Mouse (Mus musculus) cerebellum, adult 2 months (tissue): Measurements from ENCODE around the gene Tmc1.

ENCODE experiments used
- CTCF ChIP-seq: fragments of 200-500 bp; IDR thresholded peaks from 2 replicates; pipeline ENCODE4 v1.5.1; 2011; ENCODE audit warnings: low read depth, mild to moderate bottlenecking, control low read depth, low read length, moderate library complexity, borderline replicate concordance; ENCODE audit not compliant: insufficient read depth
- POLR2A ChIP-seq: fragments of 200-500 bp; IDR thresholded peaks from 2 replicates; pipeline ENCODE4 v1.6.1; 2011; ENCODE audit warnings: low read length, control low read depth, borderline replicate concordance; ENCODE audit not compliant: insufficient read depth

DNA sequence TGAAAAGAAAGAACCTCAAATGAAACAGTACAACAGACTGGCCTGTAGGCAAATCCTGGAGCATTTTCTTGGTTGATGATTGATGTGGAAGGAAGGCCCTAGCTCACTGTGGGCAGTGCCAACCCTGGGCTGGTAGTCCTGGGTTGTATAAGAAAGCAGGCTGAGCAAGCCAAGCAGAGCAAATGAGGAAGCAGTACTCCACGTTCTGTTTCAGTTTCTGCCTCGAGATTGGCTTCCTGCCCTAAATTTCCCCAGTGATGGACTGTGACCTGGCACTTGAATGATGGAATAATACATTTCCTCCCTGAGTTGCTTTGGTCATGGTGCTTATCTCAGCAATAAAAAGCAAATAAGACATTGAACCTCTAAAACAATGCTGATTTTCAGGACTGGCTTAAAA lies 72.8 kb downstream of the Tmc1 start:
- TF ChIP-seq CTCF (no peak), POLR2A (no peak)
